Mouse (Mus musculus) stomach, adult 2 months (tissue): ENCODE data around the gene Usp10. TPM values are rescaled to one million over a fixed set of nuclear protein-coding genes. Genes with fewer than 3 reads are reported as not detected.

Experiments
- polyA plus RNA-seq: library from polyadenylated mRNA; depleted of rRNA; stranded (reverse); fragments of >200 nt; gene quantifications from 2 replicates; pipeline ENCODE4 v1.2.3, GENCODE M21; 2012; rRNA removed

Usp10 gene
- 40.7 and 42.9 TPM in 2 replicates for polyA plus RNA-seq

GRCm38 (mm10) chr8:119909944-119910546 lies at the start of gene Usp10:
TSS of gene Usp10 (plus strand) at chr8:119910360.

GRCm38 (mm10) chr8:119861706-119862389 lies 48.3 kb upstream of the Usp10 start, which contains the start of gene Klhl36:
TSS of gene Klhl36 (plus strand) at chr8:119862266.

GRCm38 (mm10) chr8:119910547-119911257 lies 542 bp downstream of the Usp10 start, which contains the start of gene Gm20388:
TSS of gene Gm20388 (plus strand) at chr8:119910841.

GRCm38 (mm10) chr8:119992249-119992648 lies 82.1 kb downstream of the Usp10 start, which contains the start of gene Crispld2:
TSS of gene Crispld2 (plus strand) at chr8:119992438.

Other genes starting within 250 kb of the Usp10 start
- 36.3 and 54.8 TPM in 2 replicates for gene Wfdc1, start 244.0 kb upstream of the Usp10 start, polyA plus RNA-seq
- 2.4 and 2.6 TPM in 2 replicates for gene Atp2c2, start 210.4 kb upstream of the Usp10 start, polyA plus RNA-seq
- 4.3 and 4.9 TPM in 2 replicates for gene Tldc1, start 131.9 kb upstream of the Usp10 start, polyA plus RNA-seq
- gene Cotl1, start 69.8 kb upstream of the Usp10 start, polyA plus RNA-seq, result 767 and 954 TPM in 2 replicates
- 8.5 and 23.6 TPM in 2 replicates for gene Klhl36, start 48.1 kb upstream of the Usp10 start, polyA plus RNA-seq
- gene Gm20388, start 481 bp downstream of the Usp10 start, polyA plus RNA-seq, result 29.8 and 40.6 TPM in 2 replicates
- 11.9 and 12.0 TPM in 2 replicates for gene Crispld2, start 82.1 kb downstream of the Usp10 start, polyA plus RNA-seq
- gene Zdhhc7, start 191.1 kb downstream of the Usp10 start, polyA plus RNA-seq, result 35.3 and 49.8 TPM in 2 replicates
- 18.2 and 32.7 TPM in 2 replicates for gene 6430548M08Rik, start 203.8 kb downstream of the Usp10 start, polyA plus RNA-seq